Mouse (Mus musculus) embryonic facial prominence, embryonic 14.5 days (tissue): ENCODE measurements around the gene Smarcd3. TPM values are rescaled to one million over a fixed set of nuclear protein-coding genes. Genes with fewer than 3 reads are reported as not detected.

Source experiments
- ATAC-seq: fragments of 200-750 bp; cut with Nextera tagmentation; 2 replicates; pipeline ENCODE4 v1.8.0; 2017; ENCODE audit warnings: low read depth, moderate number of reproducible peaks, moderate TSS enrichment
- DNase-seq: peaks from one replicate; pipeline ENCODE4 v3.0.0-alpha.2; 2015; ENCODE audit warnings: low spot score
- H3K27ac ChIP-seq: fragments of 300-500 bp; sonication (generic); replicated peaks from 2 replicates; pipeline ENCODE4 v1.5.1; 2014; ENCODE audit warnings: low read depth, mild to moderate bottlenecking, low read length, moderate library complexity
- H3K27me3 ChIP-seq: fragments of 300-500 bp; sonication (generic); replicated peaks from 2 replicates; pipeline ENCODE4 v1.6.1; 2014; ENCODE audit warnings: low read length; ENCODE audit not compliant: control insufficient read depth, insufficient read depth
- H3K36me3 ChIP-seq: fragments of 300-500 bp; sonication (generic); 2 replicates; pipeline ENCODE4 v1.6.1; 2014; ENCODE audit warnings: low read length, mixed read lengths; ENCODE audit not compliant: control insufficient read depth, insufficient read depth
- H3K4me1 ChIP-seq: fragments of 300-500 bp; sonication (generic); 2 replicates; pipeline ENCODE4 v1.6.1; 2014; ENCODE audit warnings: antibody characterized with exemption, low read length; ENCODE audit not compliant: control insufficient read depth, insufficient read depth
- H3K4me2 ChIP-seq: fragments of 300-500 bp; sonication (generic); 2 replicates; pipeline ENCODE4 v1.6.1; 2014; ENCODE audit warnings: low read depth, mild to moderate bottlenecking, low read length, moderate library complexity, mixed read lengths
- H3K4me3 ChIP-seq: fragments of 300-500 bp; sonication (generic); 2 replicates; pipeline ENCODE4 v1.5.1; 2014; ENCODE audit warnings: low read depth, mild to moderate bottlenecking, low read length
- H3K9ac ChIP-seq: fragments of 300-500 bp; sonication (generic); 2 replicates; pipeline ENCODE4 v1.6.1; 2014; ENCODE audit warnings: low read depth, mild to moderate bottlenecking, low read length, moderate library complexity, mixed read lengths
- H3K9me3 ChIP-seq: fragments of 300-500 bp; sonication (generic); 2 replicates; pipeline ENCODE4 v1.6.1; 2016; ENCODE audit warnings: low read length; ENCODE audit not compliant: control insufficient read depth
- WGBS: fragments of 180-500 bp; shearing (Covaris S2); extraction: QIAGEN DNeasy Blood & Tissue Kit; methylation state at CpG from one replicate; pipeline ENCODE4 v1.1.7; 2014; 5-methylcytosine and 5-hydroxymethylcytosine counted together
- polyA plus RNA-seq: library from polyadenylated mRNA; unstranded; fragments of >200 nt; fragmentation: Nextera tagmentation; extraction: Ambion mirVana; gene quantifications from 2 replicates; pipeline ENCODE4 v1.2.1, GENCODE M21; 2014

Gene Smarcd3
- polyA plus RNA-seq, 1 experiment from 2014 or later, result 48.9 TPM

GRCm38 (mm10) chr5:24611366-24612301 lies 12.6 kb downstream of the Smarcd3 start:
- H3K4me1 ChIP-seq, result peaks cover 10% of the 10 kb centered on the region
- ATAC-seq (peak; percentile 51), DNase-seq (peak; percentile 59)
- 48% methylated on average over 7 of the region's 7 CpGs for WGBS
- H3K27me3 ChIP-seq, result no peaks in the 10 kb centered on the region
- no peak overlapping the region for H3K9ac ChIP-seq
- no peak overlapping the region for H3K27ac ChIP-seq
- H3K4me3 ChIP-seq, result no peak overlapping the region
- no peaks in the 10 kb centered on the region for H3K9me3 ChIP-seq
- H3K4me2 ChIP-seq, result no peak overlapping the region
- no peaks in the 10 kb centered on the region for H3K36me3 ChIP-seq

- no peak overlapping the region for H3K27ac ChIP-seq
- no peak overlapping the region for H3K9ac ChIP-seq
- ATAC-seq (no peak), DNase-seq (no peak)
- no peaks in the 10 kb centered on the region for H3K36me3 ChIP-seq
- peaks cover 25% of the 10 kb centered on the region for H3K4me1 ChIP-seq
- no peaks in the 10 kb centered on the region for H3K9me3 ChIP-seq
- no peaks in the 10 kb centered on the region for H3K27me3 ChIP-seq
- 52% methylated on average over 5 of the region's 5 CpGs for WGBS
- H3K4me3 ChIP-seq, result no peak overlapping the region
- no peak overlapping the region for H3K4me2 ChIP-seq
These were observed 14.8 kb downstream of the Smarcd3 start for GRCm38 (mm10) chr5:24609388-24609787.

GRCm38 (mm10) chr5:24605980-24606665 lies 18.1 kb downstream of the Smarcd3 start:
- Histone ChIP-seq H3K9ac (peak overlapping the region; percentile 90), H3K27ac (peak overlapping the region; percentile 100), H3K4me3 (peak overlapping the region; percentile 70), H3K27me3 (no peaks in the 10 kb centered on the region), H3K9me3 (no peaks in the 10 kb centered on the region), H3K4me2 (peak overlapping the region; percentile 79), H3K36me3 (no peaks in the 10 kb centered on the region), H3K4me1 (peaks cover 35% of the 10 kb centered on the region)
- WGBS, result 21% methylated on average over 14 of the region's 14 CpGs
- ATAC-seq (no peak), DNase-seq (no peak)

- Histone ChIP-seq H3K4me1 (peaks cover 39% of the 10 kb centered on the region), H3K4me3 (peak overlapping the region; percentile 70), H3K36me3 (no peaks in the 10 kb centered on the region), H3K9me3 (no peaks in the 10 kb centered on the region), H3K4me2 (peak overlapping the region; percentile 79), H3K27ac (peak overlapping the region; percentile 100), H3K27me3 (no peaks in the 10 kb centered on the region), H3K9ac (peak overlapping the region; percentile 90)
- DNase-seq, result peak; percentile 46
- ATAC-seq, result no peak
- WGBS, result 6% methylated on average over 6 of the region's 6 CpGs
These were observed 18.8 kb downstream of the Smarcd3 start for GRCm38 (mm10) chr5:24605321-24605979.

- peak overlapping the region; percentile 90 for H3K9ac ChIP-seq
- no peaks in the 10 kb centered on the region for H3K9me3 ChIP-seq
- 2% methylated on average over 19 of the region's 46 CpGs for WGBS
- peak overlapping the region; percentile 100 for H3K27ac ChIP-seq
- H3K36me3 ChIP-seq, result no peaks in the 10 kb centered on the region
- DNase-seq, result peak; percentile 94
- H3K4me2 ChIP-seq, result peak overlapping the region; percentile 79
- ATAC-seq, result peak; percentile 74
- no peaks in the 10 kb centered on the region for H3K27me3 ChIP-seq
- peaks cover 40% of the 10 kb centered on the region for H3K4me1 ChIP-seq
- H3K4me3 ChIP-seq, result peak overlapping the region; percentile 70
These were observed 19.5 kb downstream of the Smarcd3 start for GRCm38 (mm10) chr5:24604656-24605100.

GRCm38 (mm10) chr5:24604080-24604655 lies 20.0 kb downstream of the Smarcd3 start:
- H3K4me3 ChIP-seq, result peak overlapping the region; percentile 70
- no peaks in the 10 kb centered on the region for H3K9me3 ChIP-seq
- ATAC-seq, result no peak
- peak overlapping the region; percentile 79 for H3K4me2 ChIP-seq
- H3K4me1 ChIP-seq, result peaks cover 43% of the 10 kb centered on the region
- H3K9ac ChIP-seq, result peak overlapping the region; percentile 90
- H3K36me3 ChIP-seq, result no peaks in the 10 kb centered on the region
- H3K27ac ChIP-seq, result peak overlapping the region; percentile 100
- DNase-seq, result no peak
- WGBS, result 18% methylated on average over 11 of the region's 12 CpGs
- no peaks in the 10 kb centered on the region for H3K27me3 ChIP-seq

GRCm38 (mm10) chr5:24603431-24604010 lies 20.7 kb downstream of the Smarcd3 start:
- Histone ChIP-seq H3K9ac (no peak overlapping the region; the same call in 1 of the 2 replicates), H3K27me3 (no peaks in the 10 kb centered on the region), H3K36me3 (no peaks in the 10 kb centered on the region), H3K4me3 (peak overlapping the region; percentile 57), H3K27ac (peak overlapping the region; percentile 100), H3K4me2 (peak overlapping the region; percentile 94), H3K4me1 (peaks cover 48% of the 10 kb centered on the region), H3K9me3 (no peaks in the 10 kb centered on the region)
- ATAC-seq, result no peak
- no peak for DNase-seq
- 59% methylated on average over 8 of the region's 8 CpGs for WGBS
